In the genomic region with DNA sequence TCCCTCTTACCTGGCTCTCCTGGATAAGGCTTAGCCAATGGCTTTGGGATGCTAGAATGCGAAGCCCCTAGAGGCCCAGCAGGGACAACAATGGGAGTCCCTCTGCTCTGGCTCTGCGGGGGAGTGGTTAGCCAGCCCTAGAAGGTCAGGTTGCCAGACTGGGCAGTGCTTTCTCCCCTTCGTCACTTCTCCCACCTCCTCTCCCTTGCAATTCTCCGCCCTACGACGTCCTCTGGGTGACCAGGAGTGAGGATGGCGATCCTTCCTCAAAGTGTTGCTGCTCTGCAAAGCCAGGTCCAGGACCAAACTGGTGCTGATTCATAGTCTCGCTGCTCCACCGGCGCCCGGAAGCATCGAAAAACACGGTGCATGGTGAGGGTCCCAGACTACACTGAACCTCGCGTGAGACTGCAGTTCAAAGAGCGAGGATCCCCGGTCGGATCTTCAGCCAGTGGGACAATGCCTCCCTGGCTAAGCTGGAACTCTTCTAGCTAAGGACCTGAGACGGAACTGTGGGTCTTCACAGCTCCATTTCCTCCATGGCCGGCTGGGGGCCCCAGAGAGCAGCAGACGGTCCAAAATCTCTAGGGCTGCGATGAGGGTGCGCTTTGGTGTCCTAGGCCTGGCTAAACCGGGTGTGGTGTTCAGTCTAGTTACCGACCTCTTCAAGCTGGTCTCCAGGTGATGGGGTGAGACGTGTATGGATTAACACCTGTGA, we compare ENCODE assay signal across 8 mouse cellular contexts. TPM values are rescaled to one million over a fixed set of nuclear protein-coding genes. Genes with fewer than 3 reads are reported as not detected.
DNase-seq lines count a peak whose midpoint lies in the region; ATAC-seq and TF ChIP-seq lines count a peak whose summit lies in the region.

A gene (minus strand): TSS at position 477 of the 718 bp plus-strand sequence.

- H3K27me3 ChIP-seq in embryonic facial prominence, embryonic 12.5 days, result peaks cover 50% of the 10 kb centered on the region
- peaks cover 27% of the 10 kb centered on the region for H3K27me3 ChIP-seq in heart, embryonic 16.5 days (ENCODE audit: control insufficient read depth, insufficient read depth, low read length)
- H3K27me3 ChIP-seq in kidney, postnatal 0 days (ENCODE audit: insufficient read depth, low read length), result peaks cover 24% of the 10 kb centered on the region
- peaks cover 37% of the 10 kb centered on the region for H3K27me3 ChIP-seq in lung, postnatal 0 days (replicated peaks; ENCODE audit: insufficient read depth, low read length)

- peak; percentile 61; the same call in 1 of the 2 replicates for TF ChIP-seq CTCF in kidney, postnatal 0 days (IDR thresholded peaks at IDR 0.05; ENCODE audit: low read depth)
- peak; percentile 72 for TF ChIP-seq CTCF in lung, postnatal 0 days (IDR thresholded peaks at IDR 0.05)

- 4% methylated on average over 26 of the region's 26 CpGs for WGBS in embryonic facial prominence, embryonic 12.5 days
- WGBS in heart, embryonic 16.5 days, result 3% methylated on average over 26 of the region's 26 CpGs
- WGBS in kidney, postnatal 0 days, result 3% methylated on average over 26 of the region's 26 CpGs
- WGBS in lung, postnatal 0 days, result 3% methylated on average over 25 of the region's 26 CpGs

- H3K9me3 ChIP-seq in embryonic facial prominence, embryonic 12.5 days, result no peaks in the 10 kb centered on the region
- no peaks in the 10 kb centered on the region for H3K9me3 ChIP-seq in heart, embryonic 16.5 days (replicated peaks; ENCODE audit: control insufficient read depth, low read length)
- no peaks in the 10 kb centered on the region for H3K9me3 ChIP-seq in kidney, postnatal 0 days (replicated peaks; ENCODE audit: low read length)
- no peaks in the 10 kb centered on the region for H3K9me3 ChIP-seq in lung, postnatal 0 days (ENCODE audit: low read length)

- no peaks in the 10 kb centered on the region for H3K36me3 ChIP-seq in embryonic facial prominence, embryonic 12.5 days
- no peaks in the 10 kb centered on the region for H3K36me3 ChIP-seq in heart, embryonic 16.5 days (ENCODE audit: control insufficient read depth, insufficient read depth)
- H3K36me3 ChIP-seq in kidney, postnatal 0 days (ENCODE audit: insufficient read depth, low read length), result no peaks in the 10 kb centered on the region
- no peaks in the 10 kb centered on the region for H3K36me3 ChIP-seq in lung, postnatal 0 days (ENCODE audit: insufficient read depth, low read length)

- peak; percentile 61; the same call in 1 of the 2 replicates for ATAC-seq in cerebellum, adult (ENCODE audit: insufficient number of reproducible peaks, low FRiP score, low TSS enrichment)
- no peak; the same call in 1 of the 2 replicates for ATAC-seq in embryonic facial prominence, embryonic 12.5 days (ENCODE audit: insufficient number of reproducible peaks, insufficient read depth, low FRiP score, low TSS enrichment)
- ATAC-seq in heart, embryonic 16.5 days (replicated peaks; ENCODE audit: extremely low read depth, insufficient read depth, low FRiP score), result peak; percentile 73
- no peak; the same call in 1 of the 2 replicates for ATAC-seq in kidney, postnatal 0 days (replicated peaks; ENCODE audit: low FRiP score, low read depth)
- ATAC-seq in lung, postnatal 0 days, result peak; percentile 46

- peaks cover 9% of the 10 kb centered on the region for H3K4me1 ChIP-seq in embryonic facial prominence, embryonic 12.5 days
- peaks cover 26% of the 10 kb centered on the region for H3K4me1 ChIP-seq in heart, embryonic 16.5 days (ENCODE audit: control insufficient read depth, insufficient read depth, low read length)
- H3K4me1 ChIP-seq in kidney, postnatal 0 days (replicated peaks; ENCODE audit: insufficient read depth, low read length), result peaks cover 14% of the 10 kb centered on the region; the same call in 1 of the 2 replicates
- peaks cover 5% of the 10 kb centered on the region; the same call in 1 of the 2 replicates for H3K4me1 ChIP-seq in lung, postnatal 0 days (ENCODE audit: insufficient read depth, low read depth, low read length)

- H3K4me2 ChIP-seq in embryonic facial prominence, embryonic 12.5 days (replicated peaks), result peak within 1 kb of the TSS; percentile 32
- peak within 1 kb of the TSS; percentile 81 for H3K4me2 ChIP-seq in heart, embryonic 16.5 days (ENCODE audit: low read depth, low read length)
- peak within 1 kb of the TSS; percentile 49 for H3K4me2 ChIP-seq in kidney, postnatal 0 days (ENCODE audit: low read length)
- H3K4me2 ChIP-seq in lung, postnatal 0 days (replicated peaks; ENCODE audit: low read depth, low read length), result peak within 1 kb of the TSS; percentile 39; the same call in 1 of the 2 replicates

- H3K4me3 ChIP-seq in embryonic facial prominence, embryonic 12.5 days, result peak within 1 kb of the TSS; percentile 9; the same call in 1 of the 2 replicates
- H3K4me3 ChIP-seq in heart, embryonic 16.5 days (ENCODE audit: low read length), result peak within 1 kb of the TSS; percentile 62
- 0 out of 2 replicates have a peak within 1 kb of the TSS, but pooled peaks have one; percentile 14 for H3K4me3 ChIP-seq in kidney, postnatal 0 days (replicated peaks; ENCODE audit: low read depth, low read length)
- H3K4me3 ChIP-seq in lung, postnatal 0 days (ENCODE audit: low read depth, low read length), result peak within 1 kb of the TSS; percentile 8; the same call in 1 of the 2 replicates

- H3K27ac ChIP-seq in embryonic facial prominence, embryonic 12.5 days, result no peak within 1 kb of the TSS
- peak within 1 kb of the TSS; percentile 100 for H3K27ac ChIP-seq in heart, embryonic 16.5 days (ENCODE audit: low read length)
- H3K27ac ChIP-seq in kidney, postnatal 0 days, result no peak within 1 kb of the TSS; the same call in 1 of the 2 replicates
- no peak within 1 kb of the TSS for H3K27ac ChIP-seq in lung, postnatal 0 days (ENCODE audit: low read length)

- no peak within 1 kb of the TSS for H3K9ac ChIP-seq in embryonic facial prominence, embryonic 12.5 days
- peak within 1 kb of the TSS; percentile 82 for H3K9ac ChIP-seq in heart, embryonic 16.5 days (ENCODE audit: low read length)
- peak within 1 kb of the TSS; percentile 37; the same call in 1 of the 2 replicates for H3K9ac ChIP-seq in kidney, postnatal 0 days (ENCODE audit: low read depth, low read length)
- no peak within 1 kb of the TSS for H3K9ac ChIP-seq in lung, postnatal 0 days (replicated peaks; ENCODE audit: low read depth)

- DNase-seq in cerebellum, adult 11-12 months, result no peak
- DNase-seq in T-cell, adult 2 months (ENCODE audit: low spot score), result peak; percentile 51
- peak; percentile 65 for DNase-seq in kidney, postnatal 0 days (ENCODE audit: low spot score)
- peak; percentile 47 for DNase-seq in lung, postnatal 0 days (ENCODE audit: low spot score)
- DNase-seq in ovary, postnatal 36 days (ENCODE audit: low spot score), result peak; percentile 64

- TF ChIP-seq EP300 in lung, postnatal 0 days (IDR thresholded peaks at IDR 0.05), result no peak

RNA-seq across cellular contexts. Expression of the gene that starts here (rescaled TPM):
- 1.0 and 2.3 TPM in 2 replicates for polyA plus RNA-seq in embryonic facial prominence, embryonic 12.5 days (2016; fragmentation: Nextera tagmentation; extraction: Ambion mirVana)
- polyA plus RNA-seq in heart, embryonic 16.5 days (2015; fragmentation: Nextera tagmentation; extraction: Ambion mirVana), result 118 and 122 TPM in 2 replicates
- 0.45 and 1.1 TPM in 2 replicates for polyA plus RNA-seq in kidney, postnatal 0 days (2015; fragmentation: Nextera tagmentation; extraction: Ambion mirVana)
- polyA plus RNA-seq in lung, postnatal 0 days (2015; fragmentation: Nextera tagmentation; extraction: Ambion mirVana), result 0.53 and 0.70 TPM in 2 replicates

Comparison
In these comparisons a context has a peak if more than half of its experiments do, and no peak if none do; other contexts are left out.
1. RNA of the gene that starts here (polyA plus RNA-seq): 118 to 122 TPM in heart, embryonic 16.5 days; 0.45 to 1.1 TPM in kidney, postnatal 0 days, 1.0 to 2.3 TPM in embryonic facial prominence, embryonic 12.5 days and 0.53 to 0.70 TPM in lung, postnatal 0 days; every median in the first group is over 10 times any median in the second.
2. Peak in DNase-seq, ATAC-seq, H3K4me3 ChIP-seq and H3K4me2 ChIP-seq in lung, postnatal 0 days; RNA of the gene not detected or under 1 TPM.
3. ATAC-seq: peak in cerebellum, adult (single experiment) and heart, embryonic 16.5 days (single experiment); none in embryonic facial prominence, embryonic 12.5 days (single experiment) and kidney, postnatal 0 days (single experiment).
4. H3K4me3 ChIP-seq: peak in every context shown above with its lines; median percentile 62 in heart, embryonic 16.5 days; 14 in kidney, postnatal 0 days; 9 in embryonic facial prominence, embryonic 12.5 days; 8 in lung, postnatal 0 days.
5. H3K9ac ChIP-seq: peak in heart, embryonic 16.5 days (single experiment) and kidney, postnatal 0 days (single experiment); none in embryonic facial prominence, embryonic 12.5 days (single experiment) and lung, postnatal 0 days (single experiment).
6. Peak in every context shown above with its lines, with median percentiles within 50 percentile points of each other: H3K4me2 ChIP-seq.